Mouse (Mus musculus) myocyte (in vitro differentiated cells): ENCODE results near the gene Gm21983. TPM values are rescaled to one million over a fixed set of nuclear protein-coding genes. Genes with fewer than 3 reads are reported as not detected.

Experiments
- H3K27me3 ChIP-seq: one replicate; pipeline ENCODE4 v1.6.1; 2011; ENCODE audit not compliant: control insufficient read depth, insufficient read depth, insufficient read length
- H3K36me3 ChIP-seq: one replicate; pipeline ENCODE4 v1.6.1; 2011; ENCODE audit not compliant: control insufficient read depth, insufficient read depth
- H3K4me2 ChIP-seq: one replicate; pipeline ENCODE4 v1.6.1; 2011; ENCODE audit warnings: low read depth, control low read depth
- H3K4me3 ChIP-seq: one replicate; pipeline ENCODE4 v1.5.1; 2011; ENCODE audit warnings: mild to moderate bottlenecking, control low read depth, moderate library complexity
- H3K79me2 ChIP-seq: one replicate; pipeline ENCODE4 v1.6.1; 2011; ENCODE audit not compliant: control insufficient read depth, insufficient read depth
- H3ac ChIP-seq: one replicate; pipeline ENCODE4 v1.6.1; 2011; ENCODE audit not compliant: control insufficient read depth, insufficient read length
- CEBPB ChIP-seq: IDR thresholded peaks from 2 replicates; pipeline ENCODE4 v1.6.1; 2011; ENCODE audit warnings: mild to moderate bottlenecking, moderate library complexity; ENCODE audit not compliant: poor library complexity, insufficient read depth, severe bottlenecking
- E2F4 ChIP-seq: IDR thresholded peaks from one replicate; pipeline ENCODE4 v1.6.1; 2011; ENCODE audit warnings: mild to moderate bottlenecking, control low read depth, moderate library complexity; ENCODE audit not compliant: insufficient read depth
- MAX ChIP-seq: IDR thresholded peaks from one replicate; pipeline ENCODE4 v1.6.1; 2011; ENCODE audit warnings: low read depth, mild to moderate bottlenecking, control low read depth
- MYOD1 ChIP-seq, 3 experiments: IDR thresholded peaks; one replicate each; pipeline ENCODE4 v1.6.1; 2011; ENCODE audit warnings: control low read depth in 2 of 3, low read depth in 2 of 3, mild to moderate bottlenecking in 2 of 3, moderate library complexity in 1 of 3; ENCODE audit not compliant: insufficient read length in 2 of 3, control insufficient read depth in 1 of 3
- MYOG ChIP-seq, 3 experiments: IDR thresholded peaks; one replicate each; pipeline ENCODE4 v1.6.1; 2011; ENCODE audit warnings: control low read depth in 2 of 3, low read depth in 2 of 3, mild to moderate bottlenecking in 2 of 3; ENCODE audit not compliant: insufficient read length in 2 of 3, control insufficient read depth in 1 of 3, insufficient read depth in 1 of 3
- POLR2A ChIP-seq: IDR thresholded peaks from one replicate; pipeline ENCODE4 v1.6.1; 2011; ENCODE audit warnings: low read depth, mild to moderate bottlenecking, control low read depth, moderate library complexity; ENCODE audit not compliant: insufficient read length
- POLR2AphosphoS2 ChIP-seq: IDR thresholded peaks from one replicate; pipeline ENCODE4 v1.6.1; 2011; ENCODE audit warnings: low read depth, control low read depth; ENCODE audit not compliant: insufficient read length
- REST ChIP-seq: IDR thresholded peaks from one replicate; pipeline ENCODE4 v1.6.1; 2011; ENCODE audit warnings: mild to moderate bottlenecking, control low read depth, moderate library complexity; ENCODE audit not compliant: insufficient read depth, insufficient read length
- SRF ChIP-seq: IDR thresholded peaks from one replicate; pipeline ENCODE4 v1.6.1; 2011; ENCODE audit warnings: low read depth; ENCODE audit not compliant: control insufficient read depth, insufficient read length
- TCF12 ChIP-seq: IDR thresholded peaks from one replicate; pipeline ENCODE4 v1.6.1; 2011; ENCODE audit warnings: mild to moderate bottlenecking, control low read depth; ENCODE audit not compliant: poor library complexity, insufficient read depth, severe bottlenecking
- TCF3 ChIP-seq: IDR thresholded peaks from one replicate; pipeline ENCODE4 v1.6.1; 2011; ENCODE audit warnings: low read depth, control low read depth; ENCODE audit not compliant: insufficient read length
- USF1 ChIP-seq: IDR thresholded peaks from one replicate; pipeline ENCODE4 v1.6.1; 2011; ENCODE audit warnings: low read depth, mild to moderate bottlenecking, control low read depth, moderate library complexity
- polyA plus RNA-seq: library from polyadenylated mRNA; unstranded; fragments of >200 nt; fragmentation: generic; extraction: Trizol; gene quantifications from one replicate; pipeline ENCODE4 v1.2.1, GENCODE M21; 2012; ENCODE audit warnings: missing spikeins

The Gm21983 gene
- polyA plus RNA-seq, 1 experiment = not detected

DNA sequence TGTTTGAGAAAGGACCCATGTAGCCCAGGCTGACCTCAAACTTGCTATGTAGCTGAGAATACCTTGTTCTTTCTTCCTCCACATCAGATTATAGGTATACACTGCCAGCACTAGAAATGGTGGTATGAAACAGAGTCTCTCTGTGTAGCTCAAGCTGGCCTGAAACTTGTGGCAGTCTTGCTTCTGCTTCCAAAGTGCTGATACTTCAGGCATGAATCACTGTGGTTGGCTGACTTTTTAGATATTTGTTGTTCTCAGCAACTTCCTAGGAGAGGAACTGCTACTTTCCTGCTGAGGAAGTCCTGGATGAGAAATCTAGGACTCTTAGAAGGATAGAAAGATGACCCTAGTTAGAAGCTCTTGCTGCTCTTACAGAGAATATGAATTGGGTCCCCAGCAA is 17.5 kb upstream of the Gm21983 start:
- Histone ChIP-seq H3K4me3 (no peak overlapping the region), H3K36me3 (peaks cover 4% of the 10 kb centered on the region), H3K27me3 (no peaks in the 10 kb centered on the region), H3K4me2 (no peak overlapping the region), H3ac (no peak overlapping the region), H3K79me2 (peaks cover 21% of the 10 kb centered on the region)
- TF ChIP-seq SRF (no peak), TCF3 (no peak), POLR2A (no peak)

DNA sequence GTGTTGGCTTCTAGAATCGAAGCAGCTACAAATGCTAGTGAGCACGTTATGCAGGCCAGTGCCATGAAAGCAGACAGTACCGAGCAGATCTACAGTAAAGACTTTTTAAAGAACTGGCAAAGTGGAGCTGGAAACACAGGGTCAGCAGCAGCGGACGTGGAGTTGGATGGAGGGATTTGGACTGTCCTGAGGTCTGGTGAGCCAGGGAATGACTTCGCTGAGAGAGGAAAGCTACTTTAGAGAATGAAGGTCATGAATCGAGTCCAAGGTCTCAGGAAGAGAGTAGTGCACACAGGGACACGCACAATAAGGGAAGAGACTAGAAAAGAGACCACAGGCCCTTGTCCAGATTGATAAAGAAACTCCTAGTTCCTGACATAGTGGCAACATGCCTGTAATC is 16.7 kb upstream of the Gm21983 start:
- Histone ChIP-seq H3K4me3 (no peak overlapping the region), H3K4me2 (no peak overlapping the region), H3K79me2 (peaks cover 28% of the 10 kb centered on the region), H3K27me3 (no peaks in the 10 kb centered on the region), H3K36me3 (peaks cover 6% of the 10 kb centered on the region), H3ac (no peak overlapping the region)
- no peak for TF ChIP-seq MYOD1 (IDR thresholded peaks at IDR 0.05; ENCODE audit: control insufficient read depth in 1 of 3, insufficient read length in 2 of 3, low read depth in 2 of 3)
- TF ChIP-seq CEBPB = no peak
- TF ChIP-seq E2F4 = no peak
- TF ChIP-seq TCF3 = no peak
- TF ChIP-seq MYOG (IDR thresholded peaks at IDR 0.05; ENCODE audit: control insufficient read depth in 1 of 3, insufficient read depth in 1 of 3, insufficient read length in 2 of 3, low read depth in 2 of 3) = no peak
- no peak for TF ChIP-seq POLR2AphosphoS2
- no peak for TF ChIP-seq REST
- no peak for TF ChIP-seq SRF
- no peak for TF ChIP-seq POLR2A
- TF ChIP-seq MAX = no peak
- no peak for TF ChIP-seq TCF12

DNA sequence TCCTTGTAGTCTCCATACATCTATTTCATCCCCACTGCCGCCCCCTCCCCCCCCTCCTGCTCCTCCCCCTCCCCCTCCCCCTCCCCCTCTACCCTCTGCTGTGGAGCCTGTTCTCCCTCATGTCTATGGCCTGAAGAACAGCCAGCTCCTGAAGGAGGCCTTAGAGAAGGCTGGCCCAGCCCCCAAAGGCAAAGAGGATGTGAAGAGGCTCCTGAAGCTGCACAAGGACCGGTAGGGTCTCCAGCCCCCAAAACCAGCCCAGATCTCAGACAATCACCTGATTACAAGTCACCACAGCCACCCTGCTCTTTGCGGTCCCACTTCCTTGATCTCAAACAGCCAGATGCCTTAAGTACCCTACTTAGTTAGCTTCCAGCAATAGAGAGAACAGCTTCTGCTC is 16.2 kb upstream of the Gm21983 start:
- Histone ChIP-seq H3ac (no peak overlapping the region), H3K79me2 (peaks cover 32% of the 10 kb centered on the region), H3K36me3 (peaks cover 9% of the 10 kb centered on the region), H3K27me3 (no peaks in the 10 kb centered on the region), H3K4me3 (peak overlapping the region; percentile 80), H3K4me2 (no peak overlapping the region)
- TF ChIP-seq POLR2A (no peak), TCF12 (no peak), E2F4 (no peak), MYOD1 (IDR thresholded peaks at IDR 0.05; ENCODE audit: control insufficient read depth in 1 of 3, insufficient read length in 2 of 3, low read depth in 2 of 3) (no peak), CEBPB (no peak)

DNA sequence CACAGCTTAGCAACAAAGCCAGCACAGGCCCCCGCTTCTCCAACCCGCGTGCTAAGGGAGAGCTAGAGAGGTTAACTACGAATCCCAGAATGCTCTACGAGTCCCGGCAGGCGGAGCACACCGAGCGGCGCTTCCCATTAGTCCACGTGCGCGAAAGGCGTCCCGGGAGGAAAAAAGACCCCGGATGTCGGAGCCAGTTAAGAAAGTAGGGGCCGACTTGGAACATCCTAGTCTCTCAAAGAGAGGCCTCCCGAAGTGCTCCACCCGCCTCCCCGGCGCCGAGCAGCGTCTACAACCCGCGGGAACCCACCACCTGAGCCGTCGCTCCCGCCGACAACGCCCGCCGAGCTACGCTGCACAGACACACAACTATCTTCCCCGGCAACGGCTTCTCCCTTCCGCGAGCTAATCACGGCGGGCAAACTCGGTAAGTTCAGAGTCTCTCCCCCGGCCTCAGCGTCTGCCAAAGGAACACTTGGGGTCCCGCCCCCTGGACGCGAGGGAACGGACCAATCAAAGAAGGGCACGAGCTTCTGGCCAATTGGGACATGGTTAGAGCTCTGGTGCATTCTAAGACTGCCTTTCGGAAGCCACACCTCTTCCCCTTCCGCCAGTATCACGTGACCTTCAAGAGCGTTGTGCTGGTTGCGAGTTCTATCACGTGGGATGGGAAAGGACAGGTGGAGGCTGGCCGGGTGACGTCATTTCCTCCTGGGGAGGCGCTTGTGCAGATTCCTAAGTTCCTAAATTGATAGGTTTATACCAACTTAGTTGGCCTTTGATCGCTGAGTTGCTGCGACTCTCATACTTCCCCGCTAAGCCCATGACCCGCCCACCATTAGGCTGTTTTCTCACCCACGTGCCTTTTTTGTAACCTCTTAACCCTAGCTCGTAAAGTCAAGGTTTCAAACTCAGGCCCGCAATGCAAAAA is 15.1 kb upstream of the Gm21983 start, which contains the start of the genes BC024978 and Snrpa:
BC024978 (plus strand) TSS at position 101 of the 931 bp plus-strand sequence.
Snrpa (minus strand) TSS at position 591 of the 931 bp plus-strand sequence.
- Histone ChIP-seq H3ac (peak within 1 kb of the TSS; percentile 80), H3K4me3 (peak within 1 kb of the TSS; percentile 80), H3K27me3 (no peaks in the 10 kb centered on the region), H3K4me2 (peak within 1 kb of the TSS; percentile 100), H3K36me3 (peaks cover 20% of the 10 kb centered on the region), H3K79me2 (peaks cover 38% of the 10 kb centered on the region)
- TF ChIP-seq CEBPB (no peak), TCF12 (peak; percentile 16), TCF3 (no peak), MYOD1 (IDR thresholded peaks at IDR 0.05; ENCODE audit: control insufficient read depth in 1 of 3, insufficient read length in 2 of 3, low read depth in 2 of 3) (peak in 2 of 3 experiments; percentile 86 to 89), USF1 (peak; percentile 99), MYOG (IDR thresholded peaks at IDR 0.05; ENCODE audit: control insufficient read depth in 1 of 3, insufficient read depth in 1 of 3, insufficient read length in 2 of 3, low read depth in 2 of 3) (peak in 2 of 3 experiments; percentile 24 to 84), POLR2A (peak; percentile 54), SRF (peak; percentile 18), REST (no peak), POLR2AphosphoS2 (peak; percentile 39), E2F4 (no peak), MAX (peak; percentile 45)

DNA sequence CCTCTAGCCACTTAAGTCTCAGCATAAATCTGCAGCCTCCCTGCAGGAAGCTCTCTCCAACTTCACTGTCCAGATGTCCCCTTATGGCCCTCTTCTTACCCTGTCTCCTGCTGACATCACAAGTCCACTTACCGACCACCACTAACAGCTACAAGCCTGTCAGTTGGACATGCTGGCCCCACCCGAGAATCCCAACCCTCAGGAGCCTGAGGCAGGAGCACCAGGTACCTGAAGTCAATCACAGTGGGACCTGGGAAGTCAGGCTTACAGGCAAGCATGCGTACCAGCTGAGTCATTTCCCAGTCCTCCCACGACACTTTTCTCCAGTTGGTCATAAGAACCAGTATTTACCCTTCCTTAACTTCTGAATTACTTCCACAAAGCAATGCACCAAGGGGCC is 12.8 kb upstream of the Gm21983 start:
- peak overlapping the region; percentile 42 for H3K4me2 ChIP-seq
- no peak for TF ChIP-seq TCF12
- TF ChIP-seq CEBPB = no peak
- no peak for TF ChIP-seq MAX
- no peak for TF ChIP-seq TCF3
- TF ChIP-seq POLR2AphosphoS2 = no peak
- TF ChIP-seq MYOD1 (IDR thresholded peaks at IDR 0.05; ENCODE audit: control insufficient read depth in 1 of 3, insufficient read length in 2 of 3, low read depth in 2 of 3) = no peak
- TF ChIP-seq USF1 = no peak
- TF ChIP-seq E2F4 = no peak
- no peak for TF ChIP-seq REST
- no peak for TF ChIP-seq POLR2A
- no peak for TF ChIP-seq MYOG (IDR thresholded peaks at IDR 0.05; ENCODE audit: control insufficient read depth in 1 of 3, insufficient read depth in 1 of 3, insufficient read length in 2 of 3, low read depth in 2 of 3)
- TF ChIP-seq SRF = no peak
- no peak overlapping the region for H3ac ChIP-seq
- peak overlapping the region; percentile 80 for H3K4me3 ChIP-seq
- H3K27me3 ChIP-seq = no peaks in the 10 kb centered on the region
- H3K79me2 ChIP-seq = peaks cover 38% of the 10 kb centered on the region
- H3K36me3 ChIP-seq = peaks cover 32% of the 10 kb centered on the region
